Mouse (Mus musculus) hindbrain, embryonic 16.5 days (tissue): Measurements from ENCODE around the gene Naa40. TPM values are rescaled to one million over a fixed set of nuclear protein-coding genes. Genes with fewer than 3 reads are reported as not detected.

Experiments
- ATAC-seq: fragments of 200-750 bp; cut with Nextera tagmentation; 2 replicates; pipeline ENCODE4 v1.8.0; 2017; ENCODE audit warnings: moderate TSS enrichment, moderate library complexity
- H3K27ac ChIP-seq: fragments of 300-500 bp; sonication (generic); 2 replicates; pipeline ENCODE4 v1.5.1; 2014; ENCODE audit warnings: low read depth, mild to moderate bottlenecking, control low read depth, low read length, moderate library complexity
- H3K27me3 ChIP-seq: fragments of 300-500 bp; sonication (generic); replicated peaks from 2 replicates; pipeline ENCODE4 v1.6.1; 2014; ENCODE audit warnings: low read length; ENCODE audit not compliant: control insufficient read depth, insufficient read depth
- H3K36me3 ChIP-seq: fragments of 300-500 bp; sonication (generic); 2 replicates; pipeline ENCODE4 v1.6.1; 2014; ENCODE audit warnings: mild to moderate bottlenecking, low read length, moderate library complexity, mixed read lengths; ENCODE audit not compliant: control insufficient read depth, insufficient read depth
- H3K4me1 ChIP-seq: fragments of 300-500 bp; sonication (generic); 2 replicates; pipeline ENCODE4 v1.6.1; 2014; ENCODE audit warnings: low read depth, low read length; ENCODE audit not compliant: control insufficient read depth, insufficient read depth
- H3K4me2 ChIP-seq: fragments of 300-500 bp; sonication (generic); 2 replicates; pipeline ENCODE4 v1.6.1; 2014; ENCODE audit warnings: mild to moderate bottlenecking, low read length, control low read depth, moderate library complexity
- H3K4me3 ChIP-seq: fragments of 300-500 bp; sonication (generic); 2 replicates; pipeline ENCODE4 v1.5.1; 2014; ENCODE audit warnings: mild to moderate bottlenecking, low read length, control low read depth, moderate library complexity
- H3K9ac ChIP-seq: fragments of 300-500 bp; sonication (generic); 2 replicates; pipeline ENCODE4 v1.6.1; 2014; ENCODE audit warnings: low read depth, mild to moderate bottlenecking, control low read depth, low read length, moderate library complexity
- H3K9me3 ChIP-seq: fragments of 300-500 bp; sonication (generic); 2 replicates; pipeline ENCODE4 v1.6.1; 2014; ENCODE audit warnings: mild to moderate bottlenecking, low read length, moderate library complexity; ENCODE audit not compliant: control insufficient read depth
- WGBS: fragments of 180-500 bp; shearing (Covaris S2); extraction: QIAGEN DNeasy Blood & Tissue Kit; methylation state at CpG from one replicate; pipeline ENCODE4 v1.1.7; 2014; 5-methylcytosine and 5-hydroxymethylcytosine counted together
- polyA plus RNA-seq: library from polyadenylated mRNA; unstranded; fragments of >200 nt; fragmentation: Nextera tagmentation; extraction: Ambion mirVana; gene quantifications from 2 replicates; pipeline ENCODE4 v1.2.1, GENCODE M21; 2015

The Naa40 gene
- 60.6 and 66.9 TPM in 2 replicates for polyA plus RNA-seq

- WGBS = under 1% methylated on average over 72 of the region's 80 CpGs
Observed at GRCm38 (mm10) chr19:7240782-7241690, at the start of gene Naa40. Gene Naa40, minus strand, starts transcription at chr19:7241183.

GRCm38 (mm10) chr19:7289767-7290166, 48.8 kb upstream of the Naa40 start:
- Histone ChIP-seq H3K4me2 (no peak overlapping the region), H3K27ac (no peak overlapping the region), H3K27me3 (no peaks in the 10 kb centered on the region), H3K9me3 (no peaks in the 10 kb centered on the region), H3K4me1 (peaks cover 2% of the 10 kb centered on the region; the same call in 1 of the 2 replicates), H3K36me3 (peaks cover 19% of the 10 kb centered on the region), H3K9ac (no peak overlapping the region), H3K4me3 (no peak overlapping the region)
- no peak for ATAC-seq
- WGBS = 68% methylated on average over 2 of the region's 2 CpGs

More at GRCm38 (mm10) chr19:7240782-7241690, at the start of gene Naa40:
- H3K36me3 ChIP-seq = 0 out of 2 replicates have a peak, but pooled peaks cover 3% of the 10 kb centered on the region
- H3K27ac ChIP-seq = peak within 1 kb of the TSS; percentile 75
- ATAC-seq = peak; percentile 98
- no peaks in the 10 kb centered on the region for H3K27me3 ChIP-seq
- peak within 1 kb of the TSS; percentile 95 for H3K4me2 ChIP-seq
- H3K4me3 ChIP-seq = peak within 1 kb of the TSS; percentile 55
- H3K9me3 ChIP-seq = no peaks in the 10 kb centered on the region
- peak within 1 kb of the TSS; percentile 78 for H3K9ac ChIP-seq
- peaks cover 12% of the 10 kb centered on the region for H3K4me1 ChIP-seq

- Histone ChIP-seq H3K4me3 (no peak overlapping the region), H3K27me3 (no peaks in the 10 kb centered on the region), H3K27ac (no peak overlapping the region), H3K4me2 (no peak overlapping the region), H3K4me1 (0 out of 2 replicates have a peak, but pooled peaks cover 2% of the 10 kb centered on the region), H3K36me3 (peaks cover 23% of the 10 kb centered on the region), H3K9ac (no peak overlapping the region), H3K9me3 (no peaks in the 10 kb centered on the region)
- ATAC-seq = no peak
- 88% methylated on average over 3 of the region's 3 CpGs for WGBS
Observed at GRCm38 (mm10) chr19:7288288-7288687, 47.3 kb upstream of the Naa40 start.

- no peak overlapping the region for H3K4me3 ChIP-seq
- H3K36me3 ChIP-seq = peaks cover 36% of the 10 kb centered on the region
- H3K9ac ChIP-seq = no peak overlapping the region
- 91% methylated on average over 12 of the region's 12 CpGs for WGBS
- no peaks in the 10 kb centered on the region for H3K27me3 ChIP-seq
- no peak overlapping the region for H3K27ac ChIP-seq
- H3K9me3 ChIP-seq = no peaks in the 10 kb centered on the region
- no peak overlapping the region for H3K4me2 ChIP-seq
- 0 out of 2 replicates have a peak, but pooled peaks cover under 1% of the 10 kb centered on the region for H3K4me1 ChIP-seq
- no peak for ATAC-seq
Observed at GRCm38 (mm10) chr19:7286563-7287315, 45.8 kb upstream of the Naa40 start.

- H3K9ac ChIP-seq = no peak overlapping the region
- H3K4me1 ChIP-seq = peaks cover 12% of the 10 kb centered on the region
- ATAC-seq = no peak
- H3K4me3 ChIP-seq = no peak overlapping the region
- H3K36me3 ChIP-seq = peaks cover 29% of the 10 kb centered on the region
- H3K9me3 ChIP-seq = no peaks in the 10 kb centered on the region
- 88% methylated on average over 18 of the region's 18 CpGs for WGBS
- no peak overlapping the region for H3K4me2 ChIP-seq
- no peaks in the 10 kb centered on the region for H3K27me3 ChIP-seq
- H3K27ac ChIP-seq = no peak overlapping the region
Observed at GRCm38 (mm10) chr19:7280557-7281330, 39.8 kb upstream of the Naa40 start.

- 43% methylated on average over 6 of the region's 6 CpGs for WGBS
- no peak for ATAC-seq
- peaks cover 31% of the 10 kb centered on the region for H3K36me3 ChIP-seq
Observed at GRCm38 (mm10) chr19:7279114-7279513, 38.1 kb upstream of the Naa40 start.

GRCm38 (mm10) chr19:7278200-7278906, 37.4 kb upstream of the Naa40 start:
- no peak for ATAC-seq
- Histone ChIP-seq H3K27ac (peak overlapping the region; percentile 60; the same call in 1 of the 2 replicates), H3K27me3 (no peaks in the 10 kb centered on the region), H3K9ac (peak overlapping the region; percentile 2; the same call in 1 of the 2 replicates), H3K4me2 (no peak overlapping the region), H3K36me3 (peaks cover 32% of the 10 kb centered on the region), H3K9me3 (no peaks in the 10 kb centered on the region), H3K4me1 (peaks cover 28% of the 10 kb centered on the region), H3K4me3 (no peak overlapping the region)
- 62% methylated on average over 6 of the region's 6 CpGs for WGBS

More at GRCm38 (mm10) chr19:7279114-7279513, 38.1 kb upstream of the Naa40 start:
- Histone ChIP-seq H3K27ac (peak overlapping the region; percentile 60; the same call in 1 of the 2 replicates), H3K27me3 (no peaks in the 10 kb centered on the region), H3K4me2 (no peak overlapping the region), H3K9ac (peak overlapping the region; percentile 2; the same call in 1 of the 2 replicates), H3K4me1 (peaks cover 25% of the 10 kb centered on the region), H3K4me3 (no peak overlapping the region), H3K9me3 (no peaks in the 10 kb centered on the region)

- H3K27ac ChIP-seq = peak overlapping the region; percentile 81; the same call in 1 of the 2 replicates
- H3K4me2 ChIP-seq = no peak overlapping the region
- no peak overlapping the region for H3K9ac ChIP-seq
- no peak for ATAC-seq
- no peaks in the 10 kb centered on the region for H3K27me3 ChIP-seq
- WGBS = 58% methylated on average over 7 of the region's 7 CpGs
- no peak overlapping the region for H3K4me3 ChIP-seq
- no peaks in the 10 kb centered on the region for H3K9me3 ChIP-seq
- H3K4me1 ChIP-seq = peaks cover 28% of the 10 kb centered on the region
- peaks cover 22% of the 10 kb centered on the region for H3K36me3 ChIP-seq
Observed at GRCm38 (mm10) chr19:7276796-7277195, 35.8 kb upstream of the Naa40 start.
